Mouse (Mus musculus): ENCODE measurements at regions not wholly inside any gene's neighbourhood (a gene's known extent, or its start where the extent isn't known, plus 50 kb on each side); places are given as distances from the start of the nearest gene placed in this dataset.

DNA sequence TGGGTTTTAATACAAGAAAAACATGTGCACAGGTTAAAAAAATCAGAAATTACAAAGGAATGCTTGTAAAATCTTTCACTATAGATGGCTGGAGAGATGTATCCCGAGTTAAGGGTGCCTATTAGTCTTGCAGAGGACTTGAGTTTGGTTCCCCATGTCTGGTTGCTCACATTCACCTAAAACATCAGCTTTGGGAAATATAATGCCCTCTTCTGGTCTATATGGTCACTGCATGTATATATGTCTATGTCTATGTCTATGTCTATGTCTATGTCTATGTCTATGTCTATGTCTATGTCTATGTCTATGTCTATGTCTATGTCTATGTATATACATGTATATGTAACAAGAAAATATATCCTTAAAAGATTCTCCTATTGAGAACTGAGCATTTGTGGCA is 196.8 kb upstream of the Xylt1 start:
- TF ChIP-seq CTCF (conservative IDR thresholded peaks at IDR 0.05; ENCODE audit: low read length) (no peak; the same call in 1 of the 2 replicates), POU5F1 (IDR thresholded peaks at IDR 0.05; ENCODE audit: borderline replicate concordance, low read length) (no peak)

Data from E14TG2a.4 (cell line).